Mouse (Mus musculus) R1 (cell line): ENCODE measurements around the gene 1700016C15Rik.

Experiments
- DNase-seq: peaks from one replicate; pipeline ENCODE4 v3.0.0-alpha.2; 2018; ENCODE audit warnings: low read depth, low spot score

Gene 1700016C15Rik

DNA sequence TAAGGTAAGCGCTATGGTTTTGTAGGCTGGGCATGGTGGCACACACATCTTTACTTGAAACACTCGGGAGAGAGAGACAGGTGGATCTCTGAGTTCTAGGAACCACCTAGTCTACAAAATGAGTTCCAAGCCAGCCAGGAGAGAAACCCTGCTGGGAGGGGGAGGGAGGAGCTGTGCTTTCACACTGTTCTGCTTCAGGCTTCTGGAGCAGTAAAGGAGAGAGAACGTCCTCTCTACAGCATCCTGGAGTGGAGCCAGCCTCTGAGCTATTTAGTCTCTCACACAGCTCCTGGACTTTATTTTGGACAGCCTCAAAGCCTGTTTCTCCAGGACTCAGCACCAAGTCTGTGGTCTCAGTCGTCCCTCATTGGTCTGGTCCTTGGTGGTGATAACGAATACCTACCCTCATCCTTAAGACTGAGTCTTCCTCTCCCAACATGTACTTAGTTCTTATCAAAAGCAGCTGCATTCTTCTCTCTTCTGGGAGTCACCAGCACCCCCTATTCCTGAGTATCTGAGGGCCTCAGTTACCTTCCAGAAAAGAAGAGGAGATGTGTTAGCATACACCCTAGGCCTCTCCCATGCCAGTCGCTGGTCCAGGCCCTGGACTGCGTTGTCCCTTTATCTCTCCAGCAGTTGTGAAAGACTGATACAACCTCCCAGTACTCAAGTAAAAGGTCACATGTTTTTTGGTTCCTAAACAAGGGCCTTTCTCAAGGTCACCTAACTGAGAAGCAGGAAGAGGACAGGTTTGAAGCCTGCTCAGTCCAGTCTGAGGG, 12.4 kb upstream of the 1700016C15Rik start:
- DNase-seq: peak; percentile 61

DNA sequence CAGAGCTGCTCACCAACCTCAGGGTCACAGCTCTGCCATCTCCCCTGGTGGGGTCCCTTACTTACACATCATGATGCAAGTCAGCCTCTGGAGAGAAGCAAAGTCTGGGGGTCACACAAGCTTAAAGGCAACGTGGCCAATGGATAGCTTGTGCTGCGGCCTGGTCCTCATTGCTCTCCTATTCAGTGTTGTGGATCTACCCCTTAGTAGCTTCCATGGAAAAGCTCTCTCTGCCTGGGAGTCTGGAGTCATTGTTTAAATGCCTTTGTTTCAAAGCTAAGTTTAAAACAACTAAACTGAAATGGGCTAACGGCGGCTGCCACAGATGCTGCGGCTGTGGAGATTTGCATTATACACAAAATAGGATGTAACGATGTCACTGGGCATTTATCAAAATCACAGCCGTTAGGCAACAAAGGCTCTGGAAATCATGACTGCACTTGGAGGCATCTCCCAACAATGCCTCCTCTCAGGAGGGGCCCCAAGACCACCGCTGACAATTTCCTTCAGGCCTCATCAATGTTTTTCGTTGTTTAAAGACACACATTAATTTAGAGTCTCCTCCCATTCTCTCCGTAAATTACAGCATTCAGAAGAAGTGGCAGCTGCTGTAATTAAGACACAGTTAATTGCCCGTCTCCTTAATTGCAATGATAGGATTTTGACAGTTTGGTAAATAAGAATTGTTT, 11.1 kb upstream of the 1700016C15Rik start:
- peak; percentile 76 for DNase-seq

DNA sequence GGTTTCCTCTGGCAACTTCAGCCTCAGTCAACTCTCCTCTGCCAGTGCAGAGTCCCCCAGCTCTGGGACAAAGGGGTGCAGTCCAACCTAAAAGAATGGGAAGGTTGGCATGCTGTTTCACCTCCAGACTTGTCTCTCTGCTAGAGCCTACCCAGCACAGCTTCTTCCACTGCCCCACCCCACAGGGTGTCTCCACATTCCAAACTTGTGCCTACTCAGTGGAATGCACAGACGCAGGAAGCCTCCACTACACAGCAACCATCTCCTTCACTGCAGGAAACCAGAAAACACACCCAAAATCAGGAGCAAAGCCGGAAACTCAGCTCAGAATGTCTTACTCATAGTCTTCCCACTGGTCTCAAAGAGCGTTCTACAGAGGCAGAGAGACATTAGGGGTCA, 10.6 kb upstream of the 1700016C15Rik start:
- DNase-seq: peak; percentile 98

DNA sequence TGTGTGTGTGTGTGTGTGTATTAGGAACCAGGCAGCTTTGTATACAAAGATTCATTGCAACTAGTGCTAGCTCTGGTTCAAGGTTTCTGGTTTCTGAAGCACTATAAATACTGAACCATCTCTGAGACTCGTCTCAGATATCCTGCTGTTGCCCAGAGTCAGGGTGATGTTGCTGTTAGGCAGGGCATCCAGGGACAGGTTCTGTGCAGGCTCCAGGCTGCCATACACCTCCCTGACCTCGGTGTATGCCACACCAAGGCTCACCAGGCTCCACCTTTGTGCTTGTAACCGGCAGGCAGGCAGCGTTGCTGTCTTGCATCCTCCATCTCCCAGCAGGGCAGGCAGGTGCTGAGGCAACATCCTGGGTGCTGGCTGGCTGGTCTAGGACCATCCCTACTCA, 5.8 kb upstream of the 1700016C15Rik start:
- no peak for DNase-seq

DNA sequence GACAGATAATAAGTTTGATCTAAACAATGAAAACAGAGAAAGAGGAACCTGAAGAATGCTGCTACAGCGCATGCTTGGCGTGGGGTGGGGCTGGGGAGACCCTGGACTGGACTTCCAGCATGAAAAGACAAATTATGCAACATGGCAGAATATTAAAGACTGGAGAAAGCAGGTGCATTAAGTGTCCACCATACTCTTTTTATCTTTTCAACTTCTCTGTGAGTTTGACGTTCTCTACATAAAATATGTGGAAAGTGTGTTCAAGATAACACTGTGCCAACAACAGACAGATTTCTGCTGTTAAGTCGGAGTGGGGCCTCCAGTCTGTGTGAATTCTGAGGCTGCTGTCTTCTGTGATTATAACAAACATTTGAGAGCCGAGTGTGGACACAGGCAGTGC, 2.7 kb upstream of the 1700016C15Rik start:
- no peak for DNase-seq

DNA sequence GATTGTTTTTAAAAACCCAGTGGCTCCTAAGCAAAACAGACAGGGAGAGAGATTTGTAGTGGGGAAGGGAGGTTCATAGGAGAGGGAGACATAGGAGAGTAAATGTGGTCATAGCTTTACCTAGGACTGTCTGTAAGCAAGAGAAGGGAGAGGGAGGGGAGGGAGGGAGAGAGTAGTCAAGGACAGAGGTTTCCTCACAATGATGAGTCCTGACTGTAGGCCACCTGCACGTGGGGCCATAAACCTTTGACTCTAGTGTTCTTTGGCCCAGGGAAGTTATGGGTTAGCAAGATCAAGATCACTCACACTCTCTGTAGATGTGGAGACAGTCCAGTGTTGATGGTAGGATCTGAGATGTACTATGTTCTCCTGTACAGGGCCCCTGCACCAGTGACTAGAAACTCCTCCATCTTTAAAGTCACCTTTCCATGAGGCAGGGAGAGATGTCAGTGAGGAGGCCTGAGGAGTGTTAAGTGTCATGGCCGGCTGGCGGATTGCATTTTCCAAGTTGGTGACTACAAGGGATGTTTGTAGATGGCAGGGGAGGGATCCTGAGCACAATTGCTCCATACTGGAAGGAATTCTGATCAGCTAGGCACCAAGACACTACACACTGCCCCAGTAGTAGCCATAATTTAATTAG, 1.6 kb upstream of the 1700016C15Rik start:
- no peak for DNase-seq

DNA sequence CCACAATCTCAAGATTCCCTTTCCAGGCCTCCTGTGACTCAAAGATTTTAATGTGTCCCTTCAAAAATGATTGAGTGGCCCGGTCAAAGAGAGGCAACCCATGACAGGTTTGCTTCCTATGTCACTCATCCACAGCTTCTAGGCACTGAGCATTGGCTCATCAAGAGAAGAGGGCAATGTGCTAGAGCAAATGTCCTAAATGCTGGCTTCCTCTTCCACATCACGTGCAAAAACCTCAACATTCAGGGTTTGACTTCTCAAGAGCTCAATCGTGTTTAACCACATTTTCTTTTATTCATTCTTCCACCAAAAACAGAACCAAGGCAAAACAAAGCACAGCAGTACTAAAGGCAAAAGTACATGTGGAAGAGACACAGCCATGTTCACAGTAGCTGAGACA, 2.4 kb downstream of the 1700016C15Rik start:
- DNase-seq: no peak

DNA sequence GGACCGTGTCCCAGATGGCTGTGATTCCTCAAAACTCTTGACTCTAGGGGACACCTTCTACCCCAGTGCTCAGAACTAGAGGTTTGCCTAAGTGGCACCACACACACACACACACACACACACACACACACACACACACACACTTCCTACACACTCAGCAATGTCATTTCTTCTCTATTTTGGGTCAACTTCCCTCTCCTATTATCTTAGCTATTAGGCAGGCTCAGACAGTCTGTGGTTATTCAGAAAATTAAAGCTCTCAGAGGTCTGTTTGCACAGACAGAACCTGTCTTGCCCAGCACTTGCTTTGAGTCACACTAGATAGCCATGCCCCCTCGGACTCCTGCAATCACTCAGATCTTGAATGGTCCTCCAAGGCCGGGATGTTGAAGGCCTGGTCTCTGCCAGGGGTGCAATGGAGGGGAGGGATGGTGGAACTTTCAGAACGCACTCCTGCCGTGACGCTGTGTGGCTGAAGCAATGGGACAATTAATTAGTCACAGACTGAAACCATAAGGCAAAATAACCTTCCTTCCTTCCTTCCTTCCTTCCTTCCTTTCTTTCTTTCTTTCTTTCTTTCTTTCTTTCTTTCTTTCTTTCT, 8.0 kb downstream of the 1700016C15Rik start:
- DNase-seq: no peak

DNA sequence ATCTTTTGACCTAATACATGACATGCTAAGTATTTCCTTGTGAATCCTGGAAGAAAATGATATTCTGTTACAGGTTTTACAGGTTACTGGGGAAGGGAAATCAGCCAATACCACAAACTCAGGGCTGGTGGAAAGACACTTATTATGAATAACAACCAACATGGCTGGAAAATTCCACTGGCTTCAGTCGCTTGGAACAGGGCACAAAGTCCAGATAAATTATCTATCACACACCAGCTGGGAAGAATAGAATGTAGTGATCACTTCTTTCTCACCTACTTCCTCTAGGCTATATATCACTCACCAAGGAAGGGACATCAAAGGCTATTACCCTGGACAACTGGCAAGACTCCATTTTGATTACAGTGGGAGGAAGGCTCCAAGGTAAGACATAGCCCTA, 11.1 kb downstream of the 1700016C15Rik start:
- DNase-seq: no peak

DNA sequence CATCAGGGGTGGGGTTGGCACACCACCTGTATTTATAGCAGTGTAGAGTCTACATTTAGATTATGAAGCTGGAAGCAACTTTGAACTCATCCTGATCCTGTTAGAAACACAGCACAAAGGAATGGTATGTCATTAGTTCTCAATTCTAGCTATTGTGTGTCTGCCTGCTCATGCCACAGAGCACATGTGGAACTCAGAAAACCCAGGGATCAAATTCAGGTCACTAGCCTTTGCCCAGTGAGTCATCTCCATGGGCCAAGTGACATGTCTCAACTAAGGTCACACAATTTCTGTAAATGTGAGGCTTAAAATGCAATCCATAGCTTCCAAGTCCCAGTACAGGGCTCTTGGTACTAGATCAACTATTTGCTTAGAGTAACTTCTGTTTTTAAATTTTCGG, 12.5 kb downstream of the 1700016C15Rik start:
- DNase-seq: no peak

DNA sequence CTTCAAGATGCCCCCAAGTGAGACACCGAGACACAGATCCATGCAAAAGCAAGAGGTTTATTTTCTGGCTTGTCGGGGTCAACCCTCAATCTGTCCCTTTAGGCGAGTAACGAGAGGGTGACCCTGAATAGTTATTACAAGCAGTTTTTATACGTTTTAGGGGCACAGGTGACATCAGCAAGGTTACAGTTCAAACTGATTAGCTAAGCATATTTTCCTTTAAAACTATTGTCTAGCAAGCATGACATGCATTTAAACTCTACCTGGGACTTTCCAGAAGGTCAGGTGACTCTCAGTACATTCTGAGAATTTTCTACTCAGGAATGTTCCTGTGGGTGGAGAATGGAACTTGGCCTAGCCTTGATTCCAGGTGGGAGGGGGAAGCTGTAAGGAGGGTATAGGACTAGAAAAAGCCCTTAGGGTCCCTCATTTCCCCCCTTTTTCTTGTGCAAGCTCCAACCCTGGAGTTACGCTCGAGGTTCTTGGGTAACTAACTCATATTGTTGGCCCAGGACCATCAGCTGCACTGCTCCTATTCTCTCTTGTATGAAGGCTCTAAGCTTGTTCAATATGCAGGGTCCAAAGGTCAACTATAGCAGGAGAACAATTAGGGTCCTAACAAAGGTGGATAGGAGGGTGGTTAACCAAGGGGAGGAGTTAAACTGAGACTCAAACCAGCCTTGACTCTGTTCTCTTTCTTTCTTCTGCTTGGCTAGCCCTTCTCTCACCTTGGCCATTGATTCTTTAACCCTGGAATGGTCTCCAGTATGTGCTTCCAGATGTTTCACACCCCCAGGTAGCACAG, 15.1 kb downstream of the 1700016C15Rik start:
- DNase-seq: peak; percentile 76

DNA sequence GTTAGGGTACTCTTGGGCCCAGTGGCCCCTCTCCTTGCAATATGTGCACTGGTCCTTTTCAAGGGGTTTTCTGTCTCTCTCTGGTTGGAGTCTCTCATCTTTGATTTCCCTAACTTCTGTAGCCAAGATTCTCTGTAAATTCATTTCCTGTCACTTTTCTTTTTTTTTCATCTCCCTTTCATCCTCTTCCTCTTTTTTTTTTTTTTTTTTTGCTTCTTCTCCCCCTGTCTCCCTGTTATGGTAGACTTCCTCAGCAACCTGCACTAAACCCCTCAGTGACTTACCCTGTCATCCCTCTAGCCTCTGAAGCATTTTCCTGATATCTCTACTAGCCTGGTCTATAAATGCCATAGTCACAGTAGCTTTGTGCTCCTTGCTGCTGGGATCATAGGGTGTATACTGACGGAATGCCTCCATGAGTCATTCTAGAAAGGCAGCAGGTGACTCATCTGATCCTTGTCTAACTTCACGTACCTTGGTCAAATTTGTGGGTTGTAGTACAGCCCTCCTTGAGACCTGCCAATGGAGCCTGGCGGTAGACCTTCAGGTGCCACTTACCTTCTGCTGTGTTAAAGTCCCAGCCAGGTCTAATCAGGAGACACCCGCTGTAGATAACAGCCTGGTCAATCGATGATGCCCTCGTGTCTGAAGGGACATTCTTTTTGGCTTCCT, 18.4 kb downstream of the 1700016C15Rik start:
- no peak for DNase-seq

DNA sequence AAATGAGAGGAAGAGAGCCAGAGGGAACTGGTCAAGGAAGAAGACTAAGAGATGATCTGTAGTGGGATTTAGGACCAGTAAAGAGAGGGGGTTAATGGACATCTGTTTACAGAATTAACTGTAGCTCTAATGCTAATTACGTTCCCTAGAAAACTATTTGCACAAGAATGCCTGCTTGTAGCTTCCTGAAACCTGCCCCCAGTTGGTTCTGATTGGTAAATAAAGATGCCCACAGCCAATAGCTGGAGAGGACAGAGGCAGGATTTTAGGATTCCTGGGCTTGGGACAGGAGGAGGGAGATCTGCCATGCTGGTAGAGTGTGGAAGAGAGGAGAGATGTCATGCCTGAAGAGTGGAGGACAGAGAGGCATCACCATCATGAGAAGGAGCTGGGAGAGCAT, 23.9 kb downstream of the 1700016C15Rik start:
- peak; percentile 92 for DNase-seq

DNA sequence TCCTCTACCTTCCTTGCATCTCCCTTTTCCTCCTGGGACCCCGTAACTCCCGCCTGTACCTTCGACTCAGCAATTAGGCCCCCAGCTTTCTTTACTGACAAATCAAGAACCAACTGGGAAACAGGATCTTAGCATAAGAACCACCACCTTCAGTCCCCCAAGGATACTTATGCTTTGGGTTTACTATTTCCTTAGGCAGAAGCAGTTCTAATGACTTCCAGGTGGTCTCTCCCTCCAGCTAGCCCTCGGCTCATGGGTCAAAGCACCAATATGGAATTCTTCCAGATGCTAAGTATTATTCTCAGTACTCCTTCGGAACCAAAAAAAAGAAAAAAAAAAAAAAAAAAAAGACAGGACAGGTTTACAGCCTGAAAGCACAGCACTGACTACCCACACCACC, 27.6 kb downstream of the 1700016C15Rik start:
- no peak for DNase-seq

DNA sequence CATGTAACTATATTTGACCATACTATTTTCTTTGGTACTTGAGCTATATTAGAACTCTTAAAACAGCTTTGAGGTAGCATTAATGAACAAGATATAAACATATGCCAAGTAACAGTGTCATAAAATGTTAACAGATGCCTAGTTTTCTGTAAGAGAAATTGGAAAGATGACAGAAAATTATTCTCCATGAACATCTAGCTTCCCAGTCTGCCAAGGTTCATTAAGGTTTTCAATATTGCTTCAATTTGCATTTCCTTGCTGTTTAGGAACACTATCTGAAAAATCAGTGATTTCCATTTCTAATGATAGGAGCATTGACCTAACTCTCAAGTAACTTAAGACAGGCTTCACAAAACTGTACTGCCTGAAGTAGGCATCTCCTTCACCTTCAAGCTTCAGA, 39.3 kb downstream of the 1700016C15Rik start:
- no peak for DNase-seq

DNA sequence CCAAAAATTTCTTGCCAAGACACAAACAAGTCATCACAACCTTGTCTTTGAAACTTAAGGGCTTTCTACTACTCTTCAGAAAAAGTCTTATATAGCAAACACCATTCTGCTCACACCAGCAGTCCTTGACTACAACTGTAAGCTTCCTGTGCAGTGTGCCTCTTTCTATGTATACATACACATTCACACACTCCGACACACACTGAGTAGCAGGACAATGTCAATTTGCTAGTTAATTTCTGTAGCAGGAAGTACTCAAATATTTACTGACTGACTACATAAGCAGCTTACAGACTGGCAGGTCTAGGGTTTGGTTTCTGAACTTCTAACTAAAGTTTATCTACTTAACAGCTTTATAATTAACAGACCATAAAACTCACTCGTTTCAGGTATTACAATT, 47.8 kb downstream of the 1700016C15Rik start:
- DNase-seq: no peak

DNA sequence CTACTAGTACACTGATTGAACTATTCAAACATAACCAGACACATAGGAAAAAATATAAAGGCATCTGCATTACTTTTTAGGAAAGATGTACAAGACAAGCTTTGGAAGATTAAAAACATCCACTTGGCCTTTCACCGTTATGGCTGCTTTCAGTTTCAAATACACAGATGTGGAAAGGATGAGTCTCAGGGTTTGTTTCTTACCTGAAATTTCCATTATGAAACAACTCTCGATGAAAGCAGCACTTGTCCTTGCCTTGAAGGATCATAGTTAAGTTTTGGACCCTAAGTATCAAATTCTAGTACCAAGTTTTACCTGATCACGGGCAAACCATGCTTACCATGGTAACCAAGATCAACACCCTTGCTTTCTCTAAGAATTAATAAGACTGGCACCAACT, 63.2 kb downstream of the 1700016C15Rik start:
- DNase-seq: no peak

DNA sequence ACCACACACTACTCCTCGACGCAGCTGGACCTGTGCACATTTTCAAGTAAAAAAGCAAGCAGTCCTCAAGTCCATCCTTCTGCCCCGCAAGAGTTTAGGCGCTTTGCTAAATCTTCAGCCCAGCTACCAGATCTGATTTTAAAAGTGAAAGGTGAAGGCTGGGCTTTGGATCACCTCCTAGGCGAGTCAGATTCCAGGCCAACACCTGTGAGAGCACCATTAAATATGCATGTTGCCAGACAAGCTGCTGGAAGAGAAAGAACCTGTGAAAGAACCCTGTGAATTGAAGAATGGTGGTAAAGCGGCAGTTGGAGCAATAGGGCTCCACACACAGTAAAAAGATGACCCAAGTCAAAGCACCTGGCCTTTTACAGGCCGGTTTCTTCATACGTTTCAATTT, 65.3 kb downstream of the 1700016C15Rik start:
- peak; percentile 61 for DNase-seq

DNA sequence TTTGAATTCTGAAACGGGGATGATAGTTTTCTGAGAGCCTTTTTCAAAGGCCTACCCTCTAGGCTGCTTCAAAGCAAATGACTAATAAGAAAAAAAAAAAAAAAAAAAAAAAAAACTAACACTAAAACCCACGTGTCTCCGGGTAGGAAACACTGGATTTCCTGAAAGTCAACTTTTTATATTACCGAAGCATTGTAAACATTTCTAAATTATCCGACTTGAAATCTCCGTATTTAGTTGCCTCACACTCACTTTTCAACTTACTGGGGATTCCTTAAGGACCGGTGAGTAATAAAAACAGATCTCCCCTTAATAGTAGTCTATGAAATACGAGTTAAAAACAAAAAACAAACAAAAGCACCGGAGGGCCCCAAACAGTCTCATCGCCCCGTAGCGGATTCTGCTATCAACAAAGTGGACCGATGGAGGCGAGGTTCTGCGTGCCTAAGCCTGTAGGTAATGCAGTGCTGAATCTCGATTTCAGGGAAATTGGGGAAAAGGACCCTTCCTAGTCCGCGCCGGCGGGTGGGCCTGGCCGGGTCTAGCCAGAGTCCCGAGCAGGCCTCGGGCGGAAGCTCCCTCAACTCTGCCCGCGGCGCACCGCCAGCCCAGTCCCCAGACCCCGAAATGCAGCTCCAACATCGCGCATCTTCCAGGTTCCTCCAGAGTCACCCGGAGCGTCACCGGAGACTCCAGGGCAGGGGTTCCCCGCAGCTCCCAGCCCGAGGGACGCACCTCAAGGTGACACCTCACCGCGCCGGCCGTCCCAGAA, 66.0 kb downstream of the 1700016C15Rik start:
- DNase-seq: peak; percentile 9
